Mouse (Mus musculus) limb, embryonic 12.5 days (tissue): ENCODE measurements around the gene Capn3. TPM values are rescaled to one million over a fixed set of nuclear protein-coding genes. Genes with fewer than 3 reads are reported as not detected.

ENCODE experiments used
- ATAC-seq: fragments of 200-750 bp; cut with Nextera tagmentation; 2 replicates; pipeline ENCODE4 v1.8.0; 2017; ENCODE audit warnings: low read depth, moderate TSS enrichment; ENCODE audit not compliant: insufficient number of reproducible peaks, insufficient read depth, low FRiP score, low TSS enrichment
- H3K27ac ChIP-seq: fragments of 300-500 bp; sonication (generic); 2 replicates; pipeline ENCODE4 v1.5.1; 2016; ENCODE audit warnings: mild to moderate bottlenecking, moderate library complexity
- H3K27me3 ChIP-seq: fragments of 300-500 bp; sonication (generic); 2 replicates; pipeline ENCODE4 v1.6.1; 2016; ENCODE audit warnings: mild to moderate bottlenecking, moderate library complexity
- H3K36me3 ChIP-seq: fragments of 300-500 bp; sonication (generic); 2 replicates; pipeline ENCODE4 v1.6.1; 2016; ENCODE audit warnings: mild to moderate bottlenecking, moderate library complexity
- H3K4me1 ChIP-seq: fragments of 300-500 bp; sonication (generic); replicated peaks from 2 replicates; pipeline ENCODE4 v1.6.1; 2016
- H3K4me2 ChIP-seq: fragments of 300-500 bp; sonication (generic); 2 replicates; pipeline ENCODE4 v1.6.1; 2016; ENCODE audit warnings: mild to moderate bottlenecking, moderate library complexity
- H3K4me3 ChIP-seq: fragments of 300-500 bp; sonication (generic); replicated peaks from 2 replicates; pipeline ENCODE4 v1.5.1; 2016; ENCODE audit warnings: mild to moderate bottlenecking
- H3K9ac ChIP-seq: fragments of 300-500 bp; sonication (generic); replicated peaks from 2 replicates; pipeline ENCODE4 v1.6.1; 2016; ENCODE audit warnings: mild to moderate bottlenecking, moderate library complexity
- H3K9me3 ChIP-seq: fragments of 300-500 bp; sonication (generic); 2 replicates; pipeline ENCODE4 v1.6.1; 2016; ENCODE audit warnings: mild to moderate bottlenecking, moderate library complexity
- WGBS: fragments of 180-500 bp; shearing (Covaris S2); methylation state at CpG from one replicate; pipeline ENCODE4 v1.1.7; 2016; 5-methylcytosine and 5-hydroxymethylcytosine counted together
- polyA plus RNA-seq: library from polyadenylated mRNA; unstranded; fragments of >200 nt; fragmentation: Nextera tagmentation; extraction: Ambion mirVana; gene quantifications from 2 replicates; pipeline ENCODE4 v1.2.1, GENCODE M21; 2016

Gene Capn3
- polyA plus RNA-seq, 1 experiment from 2014 or later = 2.7 TPM

DNA sequence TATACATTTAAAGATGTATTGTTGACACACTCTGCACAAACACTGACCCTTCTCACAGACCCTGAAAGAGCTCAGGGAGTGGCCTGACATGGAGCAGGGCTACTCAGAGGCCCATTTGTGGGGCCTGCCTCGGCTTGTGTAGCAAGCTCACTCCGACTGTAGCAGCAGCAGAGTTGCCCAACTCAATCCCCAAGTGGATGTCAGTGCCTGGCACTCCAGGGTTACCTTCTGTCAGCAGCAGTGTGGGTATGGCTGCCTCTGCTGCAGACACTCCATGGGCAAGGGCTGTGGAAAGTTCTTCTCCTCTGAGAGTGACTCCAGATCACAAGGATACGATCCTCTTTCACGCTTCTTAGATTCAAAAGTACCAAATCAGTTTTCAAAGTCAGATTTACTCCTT, 4.4 kb downstream of the Capn3 start:
- Histone ChIP-seq H3K27ac (no peak overlapping the region), H3K4me1 (no peaks in the 10 kb centered on the region), H3K9ac (no peak overlapping the region), H3K4me2 (no peak overlapping the region), H3K27me3 (no peaks in the 10 kb centered on the region), H3K36me3 (no peaks in the 10 kb centered on the region), H3K9me3 (no peaks in the 10 kb centered on the region), H3K4me3 (no peak overlapping the region)
- WGBS = 88% methylated on average over 4 of the region's 4 CpGs
- ATAC-seq = no peak

DNA sequence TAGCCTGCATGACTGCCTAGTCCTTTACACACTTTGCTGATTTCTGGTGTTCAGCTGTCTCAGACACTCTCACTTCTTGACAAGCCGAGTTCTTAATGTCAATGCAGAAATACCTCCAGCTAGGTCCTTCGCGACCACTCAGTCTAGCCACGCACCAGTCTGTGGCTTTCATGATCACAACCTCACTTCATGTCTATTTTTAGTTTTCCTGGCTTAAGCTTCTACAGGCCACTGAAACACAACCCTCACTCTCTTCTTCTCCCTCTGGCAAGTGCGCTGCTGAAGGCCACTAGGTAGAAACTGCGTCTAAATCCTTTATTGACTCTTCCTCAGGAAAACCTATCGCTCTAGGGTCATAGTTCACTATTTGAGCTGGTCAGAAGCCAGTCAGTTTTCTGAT, 7.5 kb downstream of the Capn3 start:
- Histone ChIP-seq H3K4me1 (no peaks in the 10 kb centered on the region), H3K36me3 (no peaks in the 10 kb centered on the region), H3K9me3 (no peaks in the 10 kb centered on the region), H3K4me2 (no peak overlapping the region), H3K4me3 (no peak overlapping the region), H3K9ac (no peak overlapping the region), H3K27me3 (no peaks in the 10 kb centered on the region), H3K27ac (no peak overlapping the region)
- WGBS = 92% methylated on average over 7 of the region's 7 CpGs
- ATAC-seq = no peak

DNA sequence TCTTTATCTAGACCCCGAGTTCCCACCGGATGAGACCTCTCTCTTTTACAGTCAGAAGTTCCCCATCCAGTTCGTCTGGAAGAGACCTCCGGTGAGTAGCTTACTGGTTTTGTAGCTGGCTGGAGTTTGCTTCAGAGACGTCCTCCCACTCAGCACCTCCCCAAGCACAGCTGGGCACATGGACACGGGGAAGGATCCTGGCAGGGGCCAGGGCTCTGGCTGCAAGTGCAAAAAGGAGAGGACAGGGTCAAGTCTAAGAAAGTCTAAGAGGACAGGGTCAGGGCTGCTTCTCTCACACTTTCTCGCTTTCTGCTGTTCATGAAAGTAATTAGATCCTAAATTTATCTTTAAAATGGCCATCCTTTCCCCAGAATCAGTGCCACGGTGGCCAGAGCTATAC, 8.3 kb downstream of the Capn3 start:
- 79% methylated on average over 8 of the region's 8 CpGs for WGBS
- Histone ChIP-seq H3K36me3 (no peaks in the 10 kb centered on the region), H3K4me1 (no peaks in the 10 kb centered on the region), H3K4me3 (no peak overlapping the region), H3K27ac (no peak overlapping the region), H3K27me3 (no peaks in the 10 kb centered on the region), H3K9me3 (no peaks in the 10 kb centered on the region), H3K9ac (no peak overlapping the region), H3K4me2 (no peak overlapping the region)
- no peak for ATAC-seq

DNA sequence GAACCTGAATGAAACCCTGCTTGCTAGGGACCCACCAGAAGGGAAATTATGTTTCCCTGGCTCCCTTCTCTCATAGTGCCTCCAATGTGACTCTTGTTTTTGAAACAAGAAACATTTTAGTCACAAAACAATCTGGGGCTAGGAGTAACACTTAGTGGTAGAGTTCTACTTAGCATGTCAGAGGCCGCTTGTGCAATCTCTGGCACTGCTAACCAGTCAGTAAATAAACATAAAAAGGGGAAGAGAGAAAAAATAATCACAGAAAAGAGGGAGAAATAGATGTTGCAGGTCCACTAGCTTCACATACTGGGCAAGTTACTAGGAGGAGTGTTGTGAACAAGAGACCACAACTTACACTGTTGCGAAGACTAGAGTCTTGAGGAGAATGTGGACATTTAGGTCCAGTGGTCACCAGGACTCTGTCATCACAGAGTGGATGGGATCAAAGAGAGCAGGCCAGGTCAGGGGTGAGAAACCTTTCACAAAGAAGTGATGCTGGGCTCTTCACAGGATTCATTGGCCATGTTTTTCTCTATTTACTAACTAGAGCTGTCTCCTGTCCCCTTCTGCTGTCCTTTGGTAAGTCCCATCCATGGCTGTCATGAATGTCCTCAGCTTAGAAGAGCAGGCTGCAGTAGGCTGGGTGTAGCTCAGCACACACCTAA, 9.0 kb downstream of the Capn3 start:
- 95% methylated on average over 2 of the region's 2 CpGs for WGBS
- ATAC-seq = no peak
- Histone ChIP-seq H3K27me3 (no peaks in the 10 kb centered on the region), H3K36me3 (no peaks in the 10 kb centered on the region), H3K27ac (no peak overlapping the region), H3K9me3 (no peaks in the 10 kb centered on the region), H3K4me1 (no peaks in the 10 kb centered on the region), H3K4me3 (no peak overlapping the region), H3K4me2 (no peak overlapping the region), H3K9ac (no peak overlapping the region)

DNA sequence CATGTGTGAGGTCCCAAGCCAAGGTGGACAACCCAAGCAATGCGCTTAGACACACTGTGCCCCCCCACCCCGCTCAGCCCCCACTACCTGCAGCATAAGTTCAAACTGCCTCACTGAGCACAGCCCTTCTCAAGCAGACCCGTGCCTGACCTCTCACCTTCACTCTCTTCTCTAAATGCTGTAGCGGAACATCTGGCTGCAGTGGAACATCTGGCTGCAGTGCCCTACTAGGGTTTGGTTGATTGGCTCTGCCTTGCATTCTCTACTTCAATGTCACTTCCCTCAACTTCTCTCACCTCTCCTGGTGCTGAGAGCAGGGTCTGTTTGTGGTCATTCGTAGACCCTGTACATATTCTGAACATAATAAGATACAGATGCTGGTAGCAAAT, 9.6 kb downstream of the Capn3 start:
- no peaks in the 10 kb centered on the region for H3K4me1 ChIP-seq
- ATAC-seq = no peak
- H3K4me2 ChIP-seq = no peak overlapping the region
- 59% methylated on average over 5 of the region's 5 CpGs for WGBS
- no peaks in the 10 kb centered on the region for H3K9me3 ChIP-seq
- H3K27me3 ChIP-seq = no peaks in the 10 kb centered on the region
- no peak overlapping the region for H3K4me3 ChIP-seq
- H3K27ac ChIP-seq = no peak overlapping the region
- no peak overlapping the region for H3K9ac ChIP-seq
- H3K36me3 ChIP-seq = no peaks in the 10 kb centered on the region

DNA sequence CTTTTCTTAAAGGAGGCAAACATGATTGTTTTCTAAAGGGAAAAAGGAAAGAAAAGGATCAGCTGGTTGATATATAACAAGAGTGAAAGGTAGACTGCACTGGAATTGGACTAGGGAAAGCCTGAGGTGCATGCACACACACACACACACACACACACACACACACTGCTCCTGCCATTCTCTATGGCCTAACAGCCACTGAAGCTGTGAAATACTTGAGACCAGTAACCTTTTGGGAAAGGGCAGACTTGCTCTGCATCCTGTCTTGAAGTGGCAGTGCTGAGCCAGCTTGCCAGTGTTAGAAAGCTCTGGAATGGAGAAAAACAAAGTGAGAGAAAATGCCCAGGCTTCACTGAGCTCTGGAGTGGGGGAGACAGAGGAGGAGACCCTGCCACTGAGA, 12.2 kb downstream of the Capn3 start:
- H3K36me3 ChIP-seq = no peaks in the 10 kb centered on the region
- no peak overlapping the region for H3K4me3 ChIP-seq
- no peak overlapping the region for H3K27ac ChIP-seq
- no peak overlapping the region for H3K4me2 ChIP-seq
- no peak overlapping the region for H3K9ac ChIP-seq
- ATAC-seq = no peak
- no peaks in the 10 kb centered on the region for H3K9me3 ChIP-seq
- no peaks in the 10 kb centered on the region for H3K27me3 ChIP-seq
- no peaks in the 10 kb centered on the region for H3K4me1 ChIP-seq

DNA sequence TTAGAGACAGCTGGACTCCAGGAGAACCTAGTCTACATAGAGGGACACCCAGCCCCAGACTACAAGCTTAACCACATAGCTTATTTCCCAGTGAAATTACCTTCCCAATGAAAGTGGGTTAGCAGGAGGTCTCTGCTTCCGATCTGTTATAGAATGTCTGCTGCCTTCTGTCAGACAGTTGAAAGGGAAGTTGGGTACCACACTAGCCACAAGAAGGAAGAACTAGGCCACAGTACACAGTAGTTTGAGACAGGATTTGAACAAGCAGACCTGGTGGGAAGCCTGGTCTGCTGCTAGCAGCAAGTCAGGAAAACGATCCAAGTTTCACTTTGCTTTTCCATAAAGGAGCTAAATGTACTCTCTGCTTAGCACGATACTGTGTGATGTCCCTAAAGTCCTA, 13.4 kb downstream of the Capn3 start:
- ATAC-seq = no peak
- Histone ChIP-seq H3K4me3 (no peak overlapping the region), H3K4me1 (no peaks in the 10 kb centered on the region), H3K27me3 (no peaks in the 10 kb centered on the region), H3K27ac (no peak overlapping the region), H3K4me2 (no peak overlapping the region), H3K9ac (no peak overlapping the region), H3K36me3 (no peaks in the 10 kb centered on the region), H3K9me3 (no peaks in the 10 kb centered on the region)
- WGBS = 89% methylated on average over 3 of the region's 3 CpGs

DNA sequence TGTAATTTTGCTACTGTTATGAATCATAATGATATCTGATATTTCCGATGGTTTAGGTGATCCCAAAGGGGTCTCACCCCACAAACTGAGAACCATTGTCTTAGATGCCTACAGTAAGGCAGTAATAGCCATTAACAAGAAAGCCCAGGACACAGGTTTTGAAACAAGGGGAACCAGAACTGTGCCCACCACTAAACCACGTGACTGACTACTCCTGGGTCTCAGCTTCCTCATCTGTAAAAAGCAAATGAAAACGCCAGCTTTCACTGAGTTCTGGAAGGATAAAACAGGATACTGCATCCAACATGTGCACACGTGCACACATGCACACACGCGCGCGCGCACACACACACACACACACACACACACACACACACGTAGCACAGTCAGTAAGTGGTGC, 13.9 kb downstream of the Capn3 start:
- 91% methylated on average over 10 of the region's 10 CpGs for WGBS

DNA sequence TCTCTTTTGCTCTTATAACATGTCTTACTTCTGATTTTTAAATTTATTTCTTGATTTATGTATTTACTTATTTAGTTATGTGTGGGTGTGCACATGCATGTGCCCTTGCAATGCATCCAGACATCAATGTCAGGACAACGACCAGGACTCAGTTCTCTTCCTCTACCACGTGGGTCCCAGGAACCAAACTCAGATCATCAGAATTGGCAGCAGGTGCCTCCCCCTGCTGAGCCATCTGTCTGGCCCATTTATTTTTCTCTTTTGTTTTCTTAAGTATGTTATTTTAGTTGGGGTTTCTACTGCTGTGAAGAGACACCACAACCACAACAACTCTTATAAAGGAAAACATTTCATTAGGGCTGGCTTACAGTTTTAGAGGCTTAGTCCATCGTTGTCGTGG, 15.0 kb downstream of the Capn3 start:
- no peak overlapping the region for H3K4me2 ChIP-seq
- no peaks in the 10 kb centered on the region for H3K9me3 ChIP-seq
- no peak overlapping the region for H3K4me3 ChIP-seq
- no peak for ATAC-seq
- H3K27ac ChIP-seq = no peak overlapping the region
- H3K9ac ChIP-seq = no peak overlapping the region
- H3K27me3 ChIP-seq = no peaks in the 10 kb centered on the region
- H3K4me1 ChIP-seq = no peaks in the 10 kb centered on the region
- no peaks in the 10 kb centered on the region for H3K36me3 ChIP-seq
- 83% methylated on average over 4 of the region's 4 CpGs for WGBS

More for the DNA sequence above, 13.9 kb downstream of the Capn3 start:
- Histone ChIP-seq H3K4me1 (no peaks in the 10 kb centered on the region), H3K4me3 (no peak overlapping the region), H3K4me2 (no peak overlapping the region), H3K27ac (no peak overlapping the region), H3K9me3 (no peaks in the 10 kb centered on the region), H3K27me3 (no peaks in the 10 kb centered on the region), H3K9ac (no peak overlapping the region), H3K36me3 (no peaks in the 10 kb centered on the region)
- ATAC-seq = no peak

DNA sequence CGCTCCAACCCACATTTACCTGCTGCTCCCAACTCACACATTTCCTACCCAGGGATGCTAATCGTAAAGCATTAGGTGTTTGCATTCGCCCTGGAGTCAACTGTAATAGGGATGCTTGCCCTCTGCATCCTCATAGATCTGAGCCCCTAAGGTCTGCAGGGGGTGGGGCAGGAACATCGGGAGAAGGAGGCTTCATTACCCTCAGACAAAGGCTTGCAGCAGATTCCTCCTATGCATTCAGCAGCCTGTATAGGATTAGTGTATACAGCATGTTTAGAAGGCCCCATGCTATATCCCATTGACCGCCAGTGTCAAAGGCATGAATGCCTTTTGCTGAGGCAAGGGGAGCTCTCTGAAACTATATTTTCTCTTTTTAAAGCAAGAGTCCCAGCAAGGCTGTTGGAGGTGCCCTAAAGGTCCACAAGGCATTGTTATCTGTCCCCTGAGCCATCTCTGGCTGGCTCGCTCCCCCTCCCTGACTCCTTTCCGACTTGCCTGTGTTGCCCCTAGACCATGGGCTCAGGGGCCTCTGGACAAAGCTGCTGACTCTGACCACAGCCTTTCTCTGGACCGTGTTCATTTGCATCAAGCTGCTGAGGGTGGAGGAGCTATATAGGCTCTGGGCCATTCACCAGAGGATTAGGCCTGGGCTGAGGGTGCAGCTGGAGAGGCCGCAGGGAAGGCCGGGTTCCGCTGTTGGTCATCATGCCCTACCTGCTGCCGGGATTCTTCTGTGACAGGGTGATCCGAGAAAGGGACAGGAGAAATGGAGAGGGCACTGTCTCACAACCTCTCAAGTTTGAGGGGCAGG, 20.7 kb downstream of the Capn3 start:
- H3K9ac ChIP-seq = no peak overlapping the region
- no peak for ATAC-seq
- no peaks in the 10 kb centered on the region for H3K36me3 ChIP-seq
- no peak overlapping the region for H3K4me2 ChIP-seq
- H3K9me3 ChIP-seq = no peaks in the 10 kb centered on the region
- no peak overlapping the region for H3K27ac ChIP-seq
- 82% methylated on average over 13 of the region's 13 CpGs for WGBS
- no peak overlapping the region for H3K4me3 ChIP-seq
- H3K27me3 ChIP-seq = no peaks in the 10 kb centered on the region
- H3K4me1 ChIP-seq = no peaks in the 10 kb centered on the region

DNA sequence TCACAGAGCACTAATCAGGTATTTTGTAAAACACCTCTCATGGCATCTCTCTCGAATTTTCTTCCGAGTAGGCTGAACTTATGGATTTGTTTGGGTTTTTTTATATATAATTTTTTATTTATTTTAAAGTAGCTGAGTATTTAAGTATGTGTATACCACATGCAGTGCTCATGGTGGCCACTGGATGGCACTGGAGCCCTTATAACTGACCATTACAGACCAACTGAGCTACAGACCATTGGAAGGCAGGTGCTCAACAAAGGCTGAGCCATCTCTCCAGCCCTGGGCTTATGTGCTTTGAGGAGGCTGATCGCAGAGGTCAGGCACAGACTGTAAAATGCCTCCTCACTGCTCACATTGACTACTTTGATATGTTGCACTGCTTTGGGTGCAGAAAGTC, 22.8 kb downstream of the Capn3 start:
- H3K27ac ChIP-seq = no peak overlapping the region
- ATAC-seq = no peak
- peaks cover 5% of the 10 kb centered on the region; the same call in 1 of the 2 replicates for H3K4me1 ChIP-seq
- no peaks in the 10 kb centered on the region for H3K36me3 ChIP-seq
- no peak overlapping the region for H3K4me3 ChIP-seq
- no peak overlapping the region for H3K4me2 ChIP-seq
- H3K9me3 ChIP-seq = no peaks in the 10 kb centered on the region
- H3K27me3 ChIP-seq = no peaks in the 10 kb centered on the region
- no peak overlapping the region for H3K9ac ChIP-seq
- WGBS = 62% methylated on average over 3 of the region's 3 CpGs

DNA sequence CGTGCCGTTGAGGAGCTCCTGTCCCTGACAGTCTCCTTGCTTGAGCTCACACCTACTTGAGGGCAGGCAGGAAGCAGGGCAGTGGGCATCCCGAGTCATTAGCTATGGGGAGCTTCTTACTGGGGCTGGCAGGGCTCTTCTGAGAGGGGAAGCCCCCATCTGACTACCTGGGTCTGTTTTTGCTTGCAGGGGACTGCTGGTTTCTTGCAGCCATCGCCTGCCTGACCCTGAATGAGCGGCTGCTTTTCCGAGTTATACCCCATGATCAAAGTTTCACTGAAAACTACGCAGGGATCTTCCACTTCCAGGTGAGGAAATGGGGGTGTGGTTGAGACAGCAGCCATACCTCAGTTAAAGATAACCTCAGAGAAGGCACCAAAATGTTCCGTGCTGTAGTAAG, 26.1 kb downstream of the Capn3 start:
- Histone ChIP-seq H3K27me3 (no peaks in the 10 kb centered on the region), H3K4me1 (peaks cover 5% of the 10 kb centered on the region; the same call in 1 of the 2 replicates), H3K9me3 (no peaks in the 10 kb centered on the region), H3K27ac (no peak overlapping the region), H3K36me3 (no peaks in the 10 kb centered on the region), H3K4me3 (no peak overlapping the region), H3K4me2 (no peak overlapping the region), H3K9ac (no peak overlapping the region)
- ATAC-seq = no peak
- WGBS = 67% methylated on average over 8 of the region's 8 CpGs
